Mouse (Mus musculus) frontal cortex, postnatal 14 days (tissue): ENCODE measurements around the gene Hnrnpc.
"Not testable (repeated sequence)": the region's sequence is repeated elsewhere in the genome, so short reads cannot be mapped to it uniquely, and the experiment has no call there.

Experiments used
- DNase-seq, 2 experiments: peaks; one replicate each; pipeline ENCODE4 v3.0.0; 2022; ENCODE audit warnings: low spot score in 2 of 2

Hnrnpc gene

DNA sequence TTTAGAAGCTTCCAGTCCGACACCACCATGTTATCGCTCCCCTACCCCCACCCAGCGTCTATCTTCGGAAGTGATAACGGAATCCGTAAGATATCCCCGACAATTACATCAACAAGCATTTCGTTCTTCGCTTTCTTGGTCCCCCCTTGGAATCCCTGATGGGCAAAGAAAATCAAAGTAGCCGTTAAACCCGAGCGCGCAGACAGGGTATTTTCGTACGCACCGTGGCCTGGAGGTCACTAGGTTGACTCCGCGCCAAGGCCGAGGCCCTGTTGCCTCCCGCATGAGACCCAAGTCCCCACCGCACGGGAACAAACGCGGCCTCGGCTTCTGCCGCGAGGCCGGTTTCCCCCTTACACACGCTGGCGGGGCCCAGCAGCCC is 363 bp downstream of the Hnrnpc start:
- peak in 1 of 2 experiments; percentile 24 for DNase-seq

DNA sequence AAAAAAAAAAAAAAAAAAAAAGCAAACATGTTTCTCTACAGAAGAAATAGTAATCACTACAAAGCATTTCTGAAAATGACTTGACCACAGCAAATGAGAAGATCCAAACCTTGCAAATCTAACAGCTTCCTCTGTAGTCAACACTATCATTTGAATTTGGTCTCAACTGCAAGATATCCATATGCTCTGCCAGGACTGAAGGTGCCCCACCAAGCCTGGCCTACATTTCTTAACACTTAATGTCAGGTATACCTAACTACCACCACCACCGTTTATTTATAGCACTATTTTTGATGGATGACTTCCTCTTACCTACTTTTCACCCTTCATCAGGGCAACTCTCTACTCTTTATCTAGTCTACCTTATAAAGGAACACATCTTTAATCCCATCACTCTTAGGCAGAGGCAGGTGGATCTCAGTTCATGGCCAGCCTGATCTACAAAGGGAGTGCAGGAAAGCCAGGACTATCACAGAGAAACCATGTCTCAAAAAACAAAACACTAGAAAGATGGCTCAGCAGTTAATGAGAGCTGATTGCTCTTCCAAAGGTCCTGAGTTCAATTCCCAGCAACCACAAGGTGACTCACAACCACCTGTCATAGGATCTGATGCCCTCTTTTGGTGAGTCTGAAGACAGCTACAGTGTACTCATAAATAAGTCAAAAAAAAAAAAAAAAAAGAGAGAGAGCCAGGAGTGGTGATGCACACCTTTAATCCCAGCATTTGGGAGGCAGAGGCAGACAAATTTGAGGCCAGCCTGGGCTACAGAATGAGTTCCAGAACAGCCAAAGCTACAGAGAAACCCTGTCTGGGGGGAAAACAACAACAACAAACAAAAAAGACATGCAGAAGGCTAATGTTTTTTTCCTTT is 2.3 kb downstream of the Hnrnpc start:
- no peak for DNase-seq

DNA sequence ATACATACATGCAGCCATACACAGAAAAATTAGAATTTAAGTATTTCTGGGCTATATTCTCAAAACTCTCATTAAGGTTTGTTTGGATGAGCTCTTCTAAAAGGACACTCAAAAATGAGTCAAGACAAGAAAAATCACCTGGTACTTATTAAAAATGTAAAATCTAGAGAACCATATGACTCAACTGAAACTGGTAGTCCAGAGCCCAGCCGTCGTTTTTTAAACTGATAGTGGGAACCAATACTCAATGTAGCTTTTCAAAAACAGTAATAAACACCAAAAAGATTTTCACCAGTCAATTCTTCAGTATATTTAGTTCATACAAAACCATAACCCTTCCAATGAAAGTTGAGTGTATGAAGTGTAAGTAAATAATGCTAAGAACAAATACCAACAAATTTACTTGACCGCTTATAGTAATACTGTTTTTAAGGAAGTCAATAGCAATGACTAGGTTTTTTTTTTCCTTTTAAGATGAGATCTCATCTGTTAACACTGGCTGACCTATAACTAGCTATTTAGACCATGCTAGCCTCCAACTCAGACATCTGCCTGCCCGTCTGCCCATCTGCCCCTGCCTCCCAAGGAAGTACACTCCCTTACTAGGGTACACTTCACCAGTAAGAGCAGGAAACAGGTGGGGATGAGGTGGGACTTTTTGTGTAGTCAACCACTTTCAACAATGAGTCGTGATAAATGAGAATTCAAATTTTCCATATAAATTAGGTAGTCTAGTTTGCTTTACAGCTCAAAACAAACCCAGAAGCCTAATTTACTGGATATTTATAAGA is 3.5 kb downstream of the Hnrnpc start:
- no peak for DNase-seq

DNA sequence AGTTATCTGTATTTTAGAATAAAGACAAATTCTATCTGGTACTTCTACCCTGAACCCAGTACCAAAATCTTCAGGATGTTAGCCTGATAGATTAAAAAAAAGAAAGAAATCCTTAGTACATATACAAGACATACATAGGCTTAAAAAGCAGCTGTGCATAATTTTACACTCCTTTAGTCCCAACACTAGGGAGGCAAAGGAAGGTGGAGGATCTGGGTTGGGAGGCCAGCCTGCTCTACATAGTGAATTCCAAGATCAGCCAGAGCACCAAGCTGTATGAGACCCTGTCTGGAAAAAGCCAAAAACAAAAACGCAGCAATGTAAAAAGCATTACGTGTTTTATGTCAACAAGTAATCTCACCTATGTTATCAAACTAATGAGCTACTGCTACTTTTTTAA is 4.3 kb downstream of the Hnrnpc start:
- DNase-seq, result no peak

DNA sequence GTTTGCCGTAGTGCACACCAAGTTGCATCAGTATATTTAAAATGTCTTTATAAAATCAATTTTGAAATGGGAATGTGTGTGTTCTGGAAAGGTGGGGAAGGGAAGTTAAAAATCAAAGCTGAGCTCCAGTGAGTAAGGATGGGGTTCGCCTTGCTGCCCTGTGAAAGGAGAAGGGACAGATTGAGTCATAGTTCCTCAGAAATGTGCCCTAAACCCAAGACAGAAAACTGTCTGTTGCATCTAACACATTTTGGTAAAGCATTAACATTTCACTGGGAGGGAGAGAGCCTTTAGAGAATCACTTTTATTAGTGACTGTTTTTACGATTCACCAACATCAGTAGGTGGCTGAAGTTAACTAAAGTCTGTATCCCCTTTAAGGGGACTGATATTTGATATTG is 5.4 kb downstream of the Hnrnpc start:
- DNase-seq, result not testable (repeated sequence)

DNA sequence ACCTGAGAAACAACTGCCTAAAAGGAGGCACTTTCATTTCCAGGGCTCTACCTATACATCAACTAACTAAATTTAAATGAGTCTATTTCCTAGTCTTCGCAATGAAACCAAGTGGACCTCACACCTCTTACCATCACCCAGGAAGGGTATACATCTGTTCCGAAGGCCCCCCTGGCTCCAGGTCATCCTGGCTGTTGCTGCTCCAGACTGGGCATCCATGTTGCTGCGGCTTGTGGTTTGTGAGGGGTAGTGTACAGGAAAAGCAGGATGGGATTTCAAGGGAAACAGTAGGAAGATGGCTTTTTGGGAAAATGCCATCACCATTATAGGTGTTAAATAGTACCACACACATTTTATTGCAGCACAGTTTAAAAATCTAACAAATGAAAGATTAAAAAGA is 6.6 kb downstream of the Hnrnpc start:
- not testable (repeated sequence) for DNase-seq

DNA sequence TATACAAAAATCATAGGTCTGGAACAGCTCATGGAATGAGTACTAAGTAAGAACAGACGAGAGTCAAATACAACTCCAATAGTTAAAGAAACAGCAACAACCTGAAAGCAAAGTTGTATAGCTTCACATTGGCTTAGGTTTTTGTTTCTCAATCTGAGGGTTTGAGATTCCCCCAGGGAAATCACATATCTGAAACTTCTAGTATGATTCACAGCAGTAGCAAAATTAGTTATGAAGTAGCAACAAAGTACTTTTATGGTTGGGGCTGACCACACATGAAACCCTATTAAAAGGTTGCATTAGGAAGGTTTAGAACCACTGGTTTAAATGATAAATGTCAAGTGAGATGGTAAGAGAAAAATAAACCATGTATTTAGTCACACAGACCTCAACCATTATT is 9.3 kb downstream of the Hnrnpc start:
- DNase-seq, result no peak

DNA sequence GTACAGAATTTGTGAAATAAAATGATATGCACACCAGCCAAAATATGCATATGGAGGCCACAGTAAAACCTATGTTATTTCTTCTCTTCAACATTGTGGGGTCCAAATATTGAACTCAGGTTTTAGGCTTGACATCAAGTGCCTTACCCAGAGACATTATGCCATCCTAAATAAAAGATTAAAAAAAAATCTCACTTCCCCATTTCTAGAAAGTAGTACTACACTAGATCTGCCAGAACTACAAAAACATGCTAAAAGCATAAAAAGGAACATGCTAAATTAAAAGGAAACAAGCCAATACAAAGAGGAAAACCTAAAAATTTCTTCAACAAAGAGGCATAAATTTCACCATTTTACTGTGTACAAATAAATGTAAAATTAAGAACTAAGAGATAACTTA is 20.7 kb downstream of the Hnrnpc start:
- no peak for DNase-seq

DNA sequence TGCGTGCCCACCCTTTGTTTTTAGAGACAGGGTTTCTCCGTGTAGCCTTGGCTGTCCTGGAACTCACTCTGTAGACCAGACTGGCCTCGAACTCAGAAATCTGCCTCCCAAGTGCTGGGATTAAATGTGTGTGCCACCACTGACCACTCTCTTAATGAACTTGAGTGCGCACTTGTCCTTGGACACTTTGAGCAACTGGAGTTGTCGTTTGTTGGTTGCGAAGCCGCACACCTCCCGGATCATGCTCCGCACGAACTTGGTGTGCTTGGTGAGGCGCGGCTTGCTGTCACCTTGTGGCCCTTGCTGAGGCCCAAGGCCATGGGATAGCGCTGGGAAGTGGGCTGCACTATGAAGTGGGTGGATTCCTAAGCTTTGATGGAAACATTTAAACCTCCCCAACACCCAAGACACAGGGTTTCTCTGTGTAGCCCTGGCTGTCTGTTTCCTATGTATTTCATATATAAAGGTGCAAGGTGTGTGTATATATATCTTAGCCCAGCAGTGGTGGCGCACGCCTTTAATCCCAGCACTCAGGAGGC is 32.2 kb downstream of the Hnrnpc start:
- DNase-seq, result no peak

DNA sequence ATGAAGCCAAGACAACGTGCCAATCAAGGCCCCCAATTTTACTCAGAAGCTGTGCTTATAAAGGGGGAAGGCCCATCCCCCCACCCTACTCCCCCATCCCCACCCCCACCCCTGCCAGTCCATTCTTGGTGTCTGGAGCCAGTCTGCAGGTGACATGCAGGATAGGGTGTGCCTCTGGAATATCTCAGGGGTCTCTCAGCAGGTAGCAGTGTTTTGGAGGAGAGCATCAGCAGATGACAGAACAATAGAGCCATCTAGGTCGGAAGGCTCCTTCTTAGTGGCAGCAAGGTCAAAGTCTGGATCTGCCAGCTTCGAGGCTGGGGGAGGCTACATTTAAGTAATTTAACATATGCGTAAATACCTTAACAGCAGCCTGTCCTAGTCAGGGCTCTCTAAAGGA is 37.7 kb downstream of the Hnrnpc start:
- DNase-seq, result no peak

DNA sequence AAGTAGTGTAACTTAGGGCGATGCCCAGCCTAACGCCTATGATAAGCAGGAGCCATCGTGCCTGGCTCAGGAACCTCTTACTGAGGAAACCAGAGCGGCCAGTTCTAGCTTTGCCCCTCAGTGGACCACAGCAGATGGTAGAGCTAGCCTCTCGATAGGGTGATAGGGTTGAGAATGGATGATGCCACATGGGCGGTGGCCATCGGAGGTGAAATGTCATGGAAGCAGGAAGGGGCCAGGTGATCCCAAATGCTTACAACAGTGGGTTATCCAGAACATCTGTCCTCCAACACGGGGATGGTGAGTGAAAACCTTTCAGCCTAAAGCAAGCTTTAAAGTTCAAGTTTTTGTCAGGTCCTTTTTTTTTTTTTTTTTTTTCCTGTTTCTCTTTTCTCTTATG is 42.0 kb downstream of the Hnrnpc start:
- DNase-seq, result no peak

DNA sequence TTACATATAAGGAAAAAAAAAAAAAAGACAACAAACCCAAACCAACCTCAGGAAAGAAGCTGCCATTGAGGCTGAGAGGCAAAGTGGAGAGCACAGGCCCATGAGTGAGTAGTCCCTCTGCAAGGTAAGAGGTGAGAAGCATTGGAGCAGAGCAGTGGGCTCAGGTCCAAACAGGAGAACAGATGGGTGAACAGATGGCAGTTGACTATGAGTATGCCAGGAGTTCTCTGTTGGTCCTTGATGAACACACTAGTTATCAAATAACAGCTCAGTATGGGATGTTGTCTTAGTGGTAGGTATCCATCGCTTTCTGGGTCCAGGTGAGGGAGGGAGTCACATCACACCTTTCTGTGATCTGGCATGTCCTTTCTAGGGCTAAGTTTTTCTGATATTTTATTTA is 43.0 kb downstream of the Hnrnpc start:
- DNase-seq, result no peak

DNA sequence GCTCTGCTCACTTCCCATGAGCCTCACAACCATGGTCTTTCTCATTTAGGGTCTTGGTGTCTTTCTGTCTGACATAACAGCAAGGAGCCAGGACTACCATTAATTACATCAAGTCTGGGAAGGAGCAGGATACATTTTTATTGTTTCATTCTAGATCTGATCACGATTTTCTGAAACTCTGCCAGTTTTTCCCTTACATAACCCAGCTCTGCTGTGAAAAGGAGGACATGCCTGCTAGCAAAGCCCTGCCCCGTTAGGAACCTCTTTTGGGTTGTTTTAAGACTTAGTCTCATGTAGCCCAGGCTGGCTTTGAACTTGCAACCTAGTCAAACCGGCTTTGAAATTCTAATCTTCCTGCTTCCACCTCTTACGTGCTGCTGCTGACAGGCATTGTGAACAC is 43.8 kb downstream of the Hnrnpc start:
- DNase-seq, result no peak

DNA sequence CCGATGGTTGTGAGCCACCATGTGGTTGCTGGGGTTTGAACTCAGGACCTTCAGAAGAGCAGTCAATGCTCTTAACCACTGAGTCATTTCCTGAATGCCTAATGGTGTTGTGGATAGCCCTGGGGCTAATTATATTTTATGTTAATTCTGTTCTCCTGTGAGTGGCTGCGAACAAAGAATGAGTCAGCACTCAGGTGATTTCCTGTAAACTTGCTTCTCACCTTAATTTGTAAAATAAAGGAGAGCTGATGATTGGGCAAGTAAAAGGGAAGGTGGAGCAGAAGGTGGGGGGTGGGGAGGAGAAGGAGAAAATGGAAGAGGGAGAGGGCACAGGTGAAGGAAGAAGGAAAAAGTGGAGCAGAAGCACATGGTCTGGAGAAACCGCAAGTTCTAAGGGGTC is 51.1 kb downstream of the Hnrnpc start:
- DNase-seq, result not testable (repeated sequence)

DNA sequence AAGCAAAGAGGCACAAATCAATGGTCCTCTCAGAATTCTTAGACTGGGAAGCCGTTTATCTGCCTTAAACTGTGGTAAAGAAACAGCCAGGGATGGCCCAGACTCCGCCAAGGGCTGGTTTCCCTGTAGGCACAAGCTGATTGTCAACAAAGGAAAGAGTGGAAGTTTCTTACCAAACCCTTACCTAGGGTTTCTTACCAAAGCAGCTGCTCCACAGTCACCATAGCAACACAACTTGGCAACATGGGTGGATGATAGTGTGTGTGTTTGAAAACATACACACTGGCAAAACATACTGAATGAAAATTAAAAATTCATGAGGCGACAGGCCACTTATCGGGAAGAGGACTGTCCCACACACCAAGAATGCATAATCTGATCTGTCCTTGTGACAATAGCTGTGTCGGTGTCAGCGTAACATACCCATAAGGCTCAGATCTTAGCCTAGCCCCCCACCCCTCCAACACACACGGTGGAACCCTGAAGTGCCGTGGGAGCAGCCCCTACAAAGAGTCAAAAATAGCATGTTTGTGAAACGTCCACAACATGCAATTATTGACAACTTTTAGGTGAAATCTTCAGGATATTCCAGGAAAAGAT is 57.8 kb downstream of the Hnrnpc start:
- DNase-seq, result no peak

DNA sequence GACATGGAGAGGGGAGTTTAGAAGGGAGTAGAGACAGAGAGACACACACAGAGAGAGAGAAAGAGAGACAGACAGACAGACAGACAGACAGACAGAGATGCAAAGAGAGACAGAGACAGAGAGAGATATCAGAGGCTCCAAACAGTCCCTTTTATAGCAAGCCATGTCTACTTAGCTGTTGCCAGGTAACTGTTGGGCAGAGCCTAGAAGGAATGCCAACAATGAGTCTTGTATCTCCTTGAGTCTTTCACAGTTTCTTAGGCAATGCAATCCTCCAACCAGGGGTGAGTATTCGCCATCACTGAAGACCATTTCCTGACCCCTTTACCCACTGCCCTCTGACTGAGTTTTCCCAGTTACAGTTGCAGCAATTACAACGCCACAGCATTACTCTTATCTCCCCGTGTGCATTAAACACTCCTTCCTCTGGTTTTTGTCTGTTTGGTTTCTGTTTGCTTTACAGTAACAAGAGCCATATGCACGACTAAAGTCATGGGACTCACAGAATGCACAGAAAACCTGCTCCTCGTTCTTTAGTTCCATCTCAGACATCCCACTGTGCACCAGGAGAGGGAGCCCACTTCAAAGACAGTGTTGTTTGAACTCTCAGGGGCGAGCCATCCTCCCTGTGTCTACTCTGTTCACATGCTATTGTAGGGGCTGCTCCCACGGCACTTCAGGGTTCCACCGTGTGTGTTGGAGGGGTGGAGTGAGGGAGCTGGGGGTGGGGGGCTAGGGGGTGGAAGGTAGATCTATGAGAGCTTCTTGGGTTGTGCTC is 58.7 kb downstream of the Hnrnpc start:
- peak in 1 of 2 experiments; percentile 20 for DNase-seq

DNA sequence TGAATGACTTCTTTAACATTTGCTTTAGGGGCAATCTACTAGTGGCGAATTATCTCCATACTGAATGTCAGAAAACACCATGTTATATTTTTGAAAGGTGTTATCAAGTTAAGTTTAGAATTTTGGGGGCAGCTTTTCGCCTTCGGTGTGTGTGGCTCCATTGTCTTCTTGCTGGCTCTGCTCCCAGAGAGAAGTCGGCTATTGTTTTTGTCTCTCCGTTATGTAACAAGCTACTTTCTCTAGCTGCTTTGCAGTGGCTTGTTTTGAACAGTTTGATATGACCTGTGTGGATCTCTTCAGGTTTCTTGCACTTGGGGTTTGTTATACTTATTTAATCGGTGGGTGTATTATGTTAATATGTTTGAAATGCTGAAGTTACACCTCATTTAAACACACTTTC is 60.4 kb downstream of the Hnrnpc start:
- DNase-seq, result no peak

DNA sequence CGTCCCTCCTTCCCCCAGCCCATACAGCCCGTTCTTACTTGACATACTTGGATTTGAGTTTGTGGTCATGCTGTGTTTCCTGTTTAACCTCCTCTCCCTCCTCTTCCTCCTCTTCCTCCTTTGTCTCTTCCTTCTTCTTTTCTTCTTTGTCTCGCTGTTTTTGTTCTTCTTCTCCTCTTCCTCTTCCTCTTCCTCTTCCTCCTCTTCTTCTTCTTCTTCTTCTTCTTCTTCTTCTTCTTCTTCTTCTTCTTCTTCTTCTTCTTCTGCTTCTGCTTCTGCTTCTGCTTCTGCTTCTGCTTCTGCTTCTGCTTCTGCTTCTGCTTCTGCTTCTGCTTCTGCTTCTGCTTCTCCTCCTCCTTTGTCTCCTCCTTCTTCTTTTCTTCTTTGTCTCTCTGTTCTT is 61.5 kb downstream of the Hnrnpc start, which contains the start of gene Olfr221:
Gene Olfr221 (minus strand): TSS at position 101 of the 400 bp plus-strand sequence.
- DNase-seq, result not testable (repeated sequence)

DNA sequence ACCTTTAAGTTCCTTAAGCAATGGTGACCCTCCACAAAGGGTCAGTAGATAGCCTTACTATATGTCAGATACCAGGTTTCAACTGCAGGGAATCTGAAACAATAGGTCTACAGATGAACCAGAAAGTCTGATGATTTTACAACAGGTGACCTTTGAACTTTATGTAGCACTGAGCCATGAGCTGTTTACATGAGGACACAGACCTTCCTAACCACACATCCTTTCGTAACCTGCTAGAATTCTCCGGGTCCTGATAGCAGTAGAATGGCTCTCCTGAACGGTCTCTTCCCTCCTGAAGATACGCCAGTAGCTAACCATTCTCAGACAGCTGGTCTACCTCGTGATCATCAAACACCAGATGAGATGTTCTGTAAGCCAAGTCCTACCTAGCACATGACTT is 64.5 kb downstream of the Hnrnpc start:
- DNase-seq, result no peak

DNA sequence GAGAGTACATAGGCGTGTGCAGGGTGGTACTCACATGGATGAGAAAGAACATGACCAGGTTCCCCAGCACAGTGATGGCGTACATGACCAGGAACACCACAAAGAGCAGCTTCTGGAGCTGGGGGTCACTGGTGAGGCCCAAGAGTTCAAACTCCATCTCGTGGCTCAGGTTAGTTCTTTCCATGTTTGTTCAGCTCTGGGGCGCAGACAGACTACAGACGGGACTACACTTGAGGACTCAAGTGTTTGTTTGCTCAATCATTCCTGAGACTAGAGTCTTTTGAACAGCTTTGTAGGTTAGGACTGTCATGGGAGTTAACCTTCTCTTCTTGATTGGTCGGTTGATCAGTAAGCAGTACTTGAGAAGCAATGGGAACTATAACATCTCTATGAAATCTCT is 67.9 kb downstream of the Hnrnpc start:
- no peak for DNase-seq

DNA sequence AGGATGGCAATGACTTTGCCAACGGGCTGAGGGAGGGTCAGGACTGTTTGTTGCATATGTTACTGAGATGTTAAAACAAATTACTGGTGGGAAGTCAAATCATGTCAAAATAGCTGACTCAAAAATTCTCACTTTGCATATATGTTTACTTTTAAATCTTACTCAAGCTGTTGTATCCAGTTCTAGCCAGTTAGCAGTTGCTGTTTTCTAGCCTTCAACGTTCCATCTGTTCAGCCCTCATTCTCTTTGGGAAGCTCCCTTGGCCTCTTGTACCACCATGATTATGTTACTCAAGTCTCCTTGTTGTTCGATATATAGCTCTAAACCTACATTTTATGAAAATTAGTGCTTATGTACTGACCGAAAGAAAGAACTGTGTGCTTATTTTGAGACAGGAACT is 77.5 kb downstream of the Hnrnpc start:
- no peak for DNase-seq

DNA sequence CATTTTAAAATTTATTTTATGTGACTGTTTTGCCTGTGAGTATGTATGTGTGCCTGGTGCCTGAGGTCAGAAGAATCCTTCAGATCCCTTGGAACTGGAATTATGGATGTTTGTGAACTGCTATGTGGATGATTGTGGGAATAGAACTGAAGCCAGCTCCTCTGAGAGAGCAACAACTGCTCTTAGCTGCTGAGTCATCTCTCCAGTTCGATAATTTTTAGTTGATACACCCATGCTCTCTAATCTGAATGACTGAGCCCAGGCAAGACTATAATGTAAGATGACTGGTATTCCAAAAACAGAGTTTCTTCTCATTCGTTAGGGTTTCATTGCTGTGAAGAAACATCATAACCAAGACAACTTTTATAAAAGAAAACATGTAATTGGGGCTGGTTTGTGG is 79.7 kb downstream of the Hnrnpc start:
- no peak for DNase-seq
